Comparison of ENCODE assay signal across 8 mouse cellular contexts in genomic region chr5:147400505-147400979, GRCm38 (mm10). TPM values are rescaled to one million over a fixed set of nuclear protein-coding genes. Genes with fewer than 3 reads are reported as not detected.
A peak's percentile ranks its signal among the peaks of the same experiment; 100 is the strongest.
DNase-seq lines count a peak whose midpoint lies in the region; ATAC-seq and TF ChIP-seq lines count a peak whose summit lies in the region.

No protein-coding gene starts in this region.

- 0 out of 2 replicates have a peak, but pooled peaks cover 2% of the 10 kb centered on the region for H3K4me1 ChIP-seq in kidney, embryonic 14.5 days (ENCODE audit: control insufficient read depth, insufficient read depth, low read length)
- H3K4me1 ChIP-seq in kidney, adult 2 months (ENCODE audit: control insufficient read depth, insufficient read depth, low read length): no peaks in the 10 kb centered on the region
- no peaks in the 10 kb centered on the region for H3K4me1 ChIP-seq in cortical plate, adult 2 months (ENCODE audit: control insufficient read depth, insufficient read depth, low read length)
- no peaks in the 10 kb centered on the region; the same call in 1 of the 2 replicates for H3K4me1 ChIP-seq in hindbrain, embryonic 14.5 days (replicated peaks; ENCODE audit: control insufficient read depth, insufficient read depth, low read length)
- H3K4me1 ChIP-seq in midbrain, embryonic 14.5 days (ENCODE audit: control insufficient read depth, insufficient read depth, low read length): peaks cover 3% of the 10 kb centered on the region; the same call in 1 of the 2 replicates

- TF ChIP-seq CTCF in kidney, adult 2 months (conservative IDR thresholded peaks at IDR 0.05; ENCODE audit: insufficient read depth, insufficient read length, low read depth, low read length): no peak
- no peak for TF ChIP-seq CTCF in cortical plate, adult 2 months (IDR thresholded peaks at IDR 0.05; ENCODE audit: extremely low read depth, insufficient read depth, low read length)

- no peak overlapping the region for H3K27ac ChIP-seq in kidney, embryonic 14.5 days (ENCODE audit: low read depth, low read length)
- no peak overlapping the region for H3K27ac ChIP-seq in kidney, adult 2 months (ENCODE audit: insufficient read depth, low read depth, low read length)
- H3K27ac ChIP-seq in cortical plate, adult 2 months (ENCODE audit: insufficient read depth, low read length): no peak overlapping the region
- H3K27ac ChIP-seq in hindbrain, embryonic 14.5 days: no peak overlapping the region
- H3K27ac ChIP-seq in midbrain, embryonic 14.5 days (replicated peaks; ENCODE audit: low read depth, low read length): no peak overlapping the region

- no peak for DNase-seq in kidney, adult 2 months
- DNase-seq in hindbrain, embryonic 14.5 days (ENCODE audit: low spot score): no peak
- no peak for DNase-seq in midbrain, embryonic 14.5 days
- no peak for DNase-seq in gastrocnemius, postnatal 10 days
- no peak for DNase-seq in adrenal gland, adult 2 months
- DNase-seq in adrenal gland, postnatal 10 days: no peak

- H3K4me3 ChIP-seq in kidney, embryonic 14.5 days (ENCODE audit: low read length): peak overlapping the region; percentile 38
- H3K4me3 ChIP-seq in kidney, adult 2 months (ENCODE audit: insufficient read depth, low read depth, low read length): no peak overlapping the region; the same call in 1 of the 2 replicates
- H3K4me3 ChIP-seq in cortical plate, adult 2 months (ENCODE audit: insufficient read depth, low read length): peak overlapping the region; percentile 59
- peak overlapping the region; percentile 55 for H3K4me3 ChIP-seq in hindbrain, embryonic 14.5 days (replicated peaks; ENCODE audit: low read length)
- H3K4me3 ChIP-seq in midbrain, embryonic 14.5 days (replicated peaks; ENCODE audit: low read depth, low read length): peak overlapping the region; percentile 45

- 1% methylated on average over 17 of the region's 17 CpGs for WGBS in kidney, embryonic 14.5 days
- WGBS in kidney, adult 2 months: 1% methylated on average over 17 of the region's 17 CpGs
- WGBS in hindbrain, embryonic 14.5 days: 1% methylated on average over 17 of the region's 17 CpGs
- 3% methylated on average over 17 of the region's 17 CpGs for WGBS in midbrain, embryonic 14.5 days

- TF ChIP-seq POLR2A in kidney, adult 2 months (IDR thresholded peaks at IDR 0.05; ENCODE audit: low read depth, low read length): no peak
- no peak for TF ChIP-seq POLR2A in cortical plate, adult 2 months (IDR thresholded peaks at IDR 0.05; ENCODE audit: extremely low read depth, insufficient read depth, low read length)

- no peaks in the 10 kb centered on the region for H3K36me3 ChIP-seq in kidney, embryonic 14.5 days (ENCODE audit: control insufficient read depth, insufficient read depth, low read length)
- no peaks in the 10 kb centered on the region for H3K36me3 ChIP-seq in kidney, adult 2 months (ENCODE audit: control insufficient read depth, insufficient read depth, low read length)
- no peaks in the 10 kb centered on the region for H3K36me3 ChIP-seq in hindbrain, embryonic 14.5 days (replicated peaks; ENCODE audit: control insufficient read depth, insufficient read depth)
- H3K36me3 ChIP-seq in midbrain, embryonic 14.5 days (ENCODE audit: control insufficient read depth, insufficient read depth, low read length): no peaks in the 10 kb centered on the region

- H3K4me2 ChIP-seq in kidney, embryonic 14.5 days (replicated peaks; ENCODE audit: low read depth, low read length): peak overlapping the region; percentile 74
- peak overlapping the region; percentile 98 for H3K4me2 ChIP-seq in hindbrain, embryonic 14.5 days (replicated peaks)
- H3K4me2 ChIP-seq in midbrain, embryonic 14.5 days (ENCODE audit: low read length): peak overlapping the region; percentile 85

- H3K9me3 ChIP-seq in kidney, embryonic 14.5 days (ENCODE audit: control insufficient read depth, low read length): no peaks in the 10 kb centered on the region
- H3K9me3 ChIP-seq in hindbrain, embryonic 14.5 days (ENCODE audit: control insufficient read depth, low read length): no peaks in the 10 kb centered on the region
- H3K9me3 ChIP-seq in midbrain, embryonic 14.5 days (ENCODE audit: control insufficient read depth, low read length): no peaks in the 10 kb centered on the region

- ATAC-seq in kidney, embryonic 14.5 days (ENCODE audit: low FRiP score, low TSS enrichment): peak; percentile 33; the same call in 1 of the 2 replicates
- ATAC-seq in hindbrain, embryonic 14.5 days (ENCODE audit: low FRiP score): no peak
- ATAC-seq in midbrain, embryonic 14.5 days (ENCODE audit: low FRiP score, low TSS enrichment): no peak

- H3K9ac ChIP-seq in kidney, embryonic 14.5 days (ENCODE audit: low read depth, low read length): peak overlapping the region; percentile 34; the same call in 1 of the 2 replicates
- H3K9ac ChIP-seq in hindbrain, embryonic 14.5 days: peak overlapping the region; percentile 68
- peak overlapping the region; percentile 59 for H3K9ac ChIP-seq in midbrain, embryonic 14.5 days (replicated peaks; ENCODE audit: low read length)

- H3K27me3 ChIP-seq in kidney, embryonic 14.5 days (ENCODE audit: control insufficient read depth, insufficient read depth, low read length): peaks cover 41% of the 10 kb centered on the region
- H3K27me3 ChIP-seq in kidney, adult 2 months (replicated peaks; ENCODE audit: control insufficient read depth, insufficient read depth, low read length): no peaks in the 10 kb centered on the region
- H3K27me3 ChIP-seq in hindbrain, embryonic 14.5 days (ENCODE audit: control insufficient read depth, insufficient read depth, low read length): peaks cover 46% of the 10 kb centered on the region
- peaks cover 34% of the 10 kb centered on the region for H3K27me3 ChIP-seq in midbrain, embryonic 14.5 days (ENCODE audit: control insufficient read depth, insufficient read depth, low read length)

RNA-seq across cellular contexts. Expression of gene Flt3, which starts 0.3 kb away (rescaled TPM):
- polyA plus RNA-seq in kidney, embryonic 14.5 days (2014; fragmentation: Nextera tagmentation; extraction: Ambion mirVana): not detected in 2 replicates
- 0.26 and 0.78 TPM in 2 replicates for polyA plus RNA-seq in kidney, adult 2 months (2012; rRNA removed)
- 6.9 and 8.8 TPM in 2 replicates for polyA plus RNA-seq in cortical plate, adult 2 months (2012; rRNA removed)
- 0.95 and 1.1 TPM in 2 replicates for polyA plus RNA-seq in hindbrain, embryonic 14.5 days (2014; fragmentation: Nextera tagmentation; extraction: Ambion mirVana)
- polyA plus RNA-seq in midbrain, embryonic 14.5 days (2014; fragmentation: Nextera tagmentation; extraction: Ambion mirVana): 0.27 and 0.34 TPM in 2 replicates
- under 1 TPM in 1 of 2 experiments, not detected in 1; 0.16 TPM for total RNA-seq in gastrocnemius, postnatal 10 days (2021)
- total RNA-seq in adrenal gland, adult 2 months (2021): under 1 TPM; 0.24 to 0.35 TPM
- 0.07 and 0.15 TPM in 2 replicates for polyA plus RNA-seq in adrenal gland, adult 2 months (2012; rRNA removed)
- under 1 TPM; 0.42 to 0.72 TPM for total RNA-seq in adrenal gland, postnatal 10 days (2021)

RNA-seq across cellular contexts. Expression of gene Pan3, which starts 29.4 kb away (rescaled TPM):
- 88.9 and 102 TPM in 2 replicates for polyA plus RNA-seq in kidney, embryonic 14.5 days (2014; fragmentation: Nextera tagmentation; extraction: Ambion mirVana)
- 37.9 and 47.2 TPM in 2 replicates for polyA plus RNA-seq in kidney, adult 2 months (2012; rRNA removed)
- polyA plus RNA-seq in cortical plate, adult 2 months (2012; rRNA removed): 51.2 and 52.9 TPM in 2 replicates
- polyA plus RNA-seq in hindbrain, embryonic 14.5 days (2014; fragmentation: Nextera tagmentation; extraction: Ambion mirVana): 53.3 and 62.7 TPM in 2 replicates
- 64.8 and 69.5 TPM in 2 replicates for polyA plus RNA-seq in midbrain, embryonic 14.5 days (2014; fragmentation: Nextera tagmentation; extraction: Ambion mirVana)
- total RNA-seq in gastrocnemius, postnatal 10 days (2021): 10 to 100 TPM; 35.7 to 48.3 TPM
- 100 to 1,000 TPM in 1 of 2 experiments, 10 to 100 TPM in 1; 75.5 to 122 TPM for total RNA-seq in adrenal gland, adult 2 months (2021)
- 8.0 and 11.2 TPM in 2 replicates for polyA plus RNA-seq in adrenal gland, adult 2 months (2012; rRNA removed)
- 100 to 1,000 TPM in 1 of 2 experiments, 10 to 100 TPM in 1; 90.5 to 106 TPM for total RNA-seq in adrenal gland, postnatal 10 days (2021)
